Mouse (Mus musculus) B cell, adult 2 months (primary cell): ENCODE measurements around the gene Gsap.

ENCODE experiments used
- DNase-seq, 2 experiments: peaks; one replicate each; pipeline ENCODE4 v3.0.0; 2022

Gene Gsap

GRCm38 (mm10) chr5:21186821-21187220 lies 766 bp downstream of the Gsap start:
- no peak for DNase-seq

DNA sequence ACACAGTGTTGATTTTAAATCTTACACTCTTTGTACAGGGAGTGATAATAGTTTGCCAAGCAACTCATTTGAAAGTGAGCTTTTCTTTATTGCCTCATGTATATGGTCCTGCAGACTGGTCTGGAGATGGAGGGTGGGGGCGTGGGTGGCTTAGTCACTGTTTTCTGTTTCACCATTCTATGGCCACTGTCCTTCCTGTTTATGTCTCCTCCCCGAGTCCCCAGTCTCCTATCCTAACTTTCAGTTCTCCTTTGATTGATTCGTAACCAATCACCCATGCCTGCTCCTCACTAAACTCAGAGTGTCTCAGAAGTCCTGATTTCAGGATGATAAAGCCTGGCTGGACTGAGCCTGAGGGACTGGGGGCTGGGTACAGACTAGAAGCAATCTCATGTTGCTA lies 2.4 kb downstream of the Gsap start:
- peak; percentile 40 to 52 for DNase-seq

- no peak for DNase-seq
Observed at GRCm38 (mm10) chr5:21189036-21189435, 3.0 kb downstream of the Gsap start.

GRCm38 (mm10) chr5:21189460-21189859 lies 3.4 kb downstream of the Gsap start:
- no peak for DNase-seq

GRCm38 (mm10) chr5:21203504-21203903 lies 17.4 kb downstream of the Gsap start:
- DNase-seq: no peak

- no peak for DNase-seq
Observed at GRCm38 (mm10) chr5:21204157-21204556, 18.1 kb downstream of the Gsap start.

GRCm38 (mm10) chr5:21206014-21206413 lies 20.0 kb downstream of the Gsap start:
- no peak for DNase-seq

DNA sequence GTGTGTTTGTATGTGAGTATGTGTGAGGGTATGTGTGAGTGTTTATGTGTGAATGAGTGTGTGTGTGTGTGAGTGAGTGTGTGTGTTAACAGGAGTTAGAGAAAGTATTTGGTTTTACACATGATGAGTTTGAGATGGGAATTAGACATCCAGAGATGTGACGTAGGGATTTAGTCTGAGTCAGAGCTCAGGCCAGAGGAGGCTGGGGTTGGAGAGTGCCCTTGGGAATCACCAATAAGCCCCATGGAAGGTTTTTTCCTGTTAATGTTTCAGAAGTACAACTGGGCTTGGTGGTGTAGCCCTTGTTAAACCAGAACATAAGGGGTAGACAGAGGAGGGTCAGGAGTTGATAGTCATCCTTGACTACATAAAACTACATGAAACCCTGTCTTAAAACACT lies 25.4 kb downstream of the Gsap start:
- no peak for DNase-seq

DNA sequence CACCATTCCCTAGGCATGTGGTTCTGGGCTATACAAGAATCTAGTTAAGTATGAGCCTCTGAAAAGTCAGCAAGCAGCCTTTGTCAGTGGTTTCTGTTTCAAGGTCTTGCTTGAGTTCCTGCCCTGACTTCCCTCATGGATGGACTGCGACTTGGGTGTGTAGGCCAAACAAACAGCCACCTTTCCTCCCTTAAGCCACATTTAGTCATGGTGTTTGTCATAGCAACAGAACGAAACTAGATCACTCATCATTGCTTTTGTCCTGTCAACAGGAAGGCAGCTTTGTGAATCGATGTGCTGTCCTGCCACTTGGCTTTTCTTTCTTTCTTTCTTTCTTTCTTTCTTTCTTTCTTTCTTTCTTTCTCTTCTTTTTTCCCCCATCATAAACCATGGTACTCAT lies 26.9 kb downstream of the Gsap start:
- DNase-seq: no peak

GRCm38 (mm10) chr5:21213801-21214200 lies 27.7 kb downstream of the Gsap start:
- no peak for DNase-seq

GRCm38 (mm10) chr5:21217453-21218294 lies 31.6 kb downstream of the Gsap start:
- DNase-seq: no peak

DNA sequence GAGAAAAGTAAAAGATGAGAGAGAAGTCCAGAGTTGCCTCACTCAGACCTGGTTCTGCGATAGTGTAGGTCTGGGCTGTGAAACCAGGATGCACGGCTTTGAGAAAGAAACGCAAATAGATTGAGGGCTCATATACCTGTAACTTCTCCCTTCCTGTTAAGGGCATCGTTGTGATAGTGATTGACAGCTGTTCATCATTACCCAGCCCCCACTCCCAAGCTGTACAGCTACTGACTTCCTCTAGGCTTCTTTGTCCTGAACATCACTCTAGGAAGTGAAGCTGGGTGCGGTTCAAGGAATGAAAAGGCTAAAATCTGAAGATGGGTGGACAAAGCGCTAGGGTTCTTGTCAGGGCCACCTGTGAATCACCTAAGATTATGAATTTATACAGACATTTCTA lies 46.8 kb downstream of the Gsap start:
- no peak for DNase-seq

GRCm38 (mm10) chr5:21244575-21244974 lies 58.5 kb downstream of the Gsap start:
- DNase-seq: no peak

GRCm38 (mm10) chr5:21245241-21245640 lies 59.2 kb downstream of the Gsap start:
- DNase-seq: no peak

GRCm38 (mm10) chr5:21246794-21247193 lies 60.7 kb downstream of the Gsap start:
- no peak for DNase-seq

DNA sequence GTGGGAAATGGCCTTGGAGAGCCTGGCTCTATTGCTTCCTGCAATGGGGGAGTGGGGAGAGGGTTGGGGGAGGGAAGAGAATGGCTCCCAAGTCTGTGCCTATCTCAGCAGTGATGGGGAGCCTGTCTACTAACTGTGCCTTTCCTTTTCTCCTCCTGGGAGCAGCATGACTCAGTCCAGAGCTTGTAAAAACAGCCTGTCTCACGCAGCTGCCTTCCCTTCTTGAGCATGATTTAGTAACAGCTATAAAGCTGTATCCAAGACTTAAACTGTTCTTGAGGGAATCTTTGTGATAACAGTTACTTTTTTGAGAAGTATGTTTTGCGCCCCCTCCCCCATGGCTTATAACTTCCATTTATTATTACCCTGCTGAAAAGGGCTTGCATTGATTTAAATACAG lies 61.9 kb downstream of the Gsap start:
- no peak for DNase-seq

DNA sequence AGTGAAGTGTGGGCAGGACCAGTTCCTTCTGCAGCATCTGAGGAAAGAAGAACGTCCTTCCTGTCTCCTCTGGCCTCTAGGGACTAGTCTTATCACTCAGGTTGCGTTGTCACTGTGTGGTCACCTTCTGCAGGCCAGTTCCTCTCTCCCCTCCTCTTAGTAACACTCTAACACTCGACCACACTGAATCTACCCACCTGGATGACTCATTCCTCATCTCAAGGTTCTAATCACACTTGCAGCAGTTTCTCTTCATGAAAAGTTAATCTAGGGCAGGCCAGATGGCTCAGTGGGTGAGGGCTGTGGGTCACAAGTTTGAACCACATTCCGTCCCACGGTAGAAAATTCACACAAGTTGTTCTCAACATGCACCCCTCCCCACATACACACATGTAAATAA lies 62.8 kb downstream of the Gsap start:
- peak in 1 of 2 experiments; percentile 21 for DNase-seq

- DNase-seq: peak; percentile 54 to 55
Observed at GRCm38 (mm10) chr5:21254731-21255525, 68.9 kb downstream of the Gsap start.

GRCm38 (mm10) chr5:21255551-21256132 lies 69.6 kb downstream of the Gsap start:
- DNase-seq: peak; percentile 58 to 63

- DNase-seq: no peak
Observed at GRCm38 (mm10) chr5:21257126-21257525, 71.1 kb downstream of the Gsap start.

DNA sequence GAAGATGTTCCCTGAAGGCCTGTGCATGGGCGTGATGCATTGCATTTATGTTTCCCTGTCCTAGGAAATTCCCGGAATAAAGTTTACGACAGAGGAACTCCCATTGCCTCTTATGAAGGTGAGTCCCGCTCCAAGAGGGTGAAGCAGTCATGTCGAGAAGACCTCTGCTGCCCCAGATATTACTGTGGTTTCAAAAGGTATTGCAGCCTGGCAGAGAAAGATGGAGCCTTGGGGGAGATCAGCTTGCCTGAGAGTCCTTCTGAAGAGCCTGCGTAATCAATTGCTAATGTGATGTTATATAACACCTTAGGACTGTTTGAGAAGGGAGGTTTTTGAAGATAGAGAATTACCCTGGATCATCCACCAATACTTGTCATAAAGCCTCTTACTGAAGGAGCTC lies 71.8 kb downstream of the Gsap start:
- peak in 1 of 2 experiments; percentile 34 for DNase-seq

DNA sequence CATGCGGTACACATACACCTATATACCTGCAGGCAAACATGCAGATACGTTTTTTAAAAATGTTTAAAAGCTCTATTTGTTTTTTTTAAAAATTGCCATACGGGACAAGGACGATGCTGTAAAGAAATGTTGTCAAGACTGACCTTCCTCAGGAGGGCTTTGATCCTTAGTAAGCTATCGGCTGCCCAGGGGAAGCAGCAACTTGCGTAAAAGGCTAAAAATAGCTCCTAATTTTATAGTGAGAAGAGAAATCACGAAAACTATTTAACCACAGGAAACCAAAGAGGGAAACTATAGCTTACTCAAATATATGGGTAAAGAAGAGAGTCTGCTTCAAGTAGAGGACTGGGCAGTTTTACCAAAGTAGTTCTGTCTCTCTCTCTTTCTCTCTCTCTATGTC lies 74.7 kb downstream of the Gsap start:
- no peak for DNase-seq

DNA sequence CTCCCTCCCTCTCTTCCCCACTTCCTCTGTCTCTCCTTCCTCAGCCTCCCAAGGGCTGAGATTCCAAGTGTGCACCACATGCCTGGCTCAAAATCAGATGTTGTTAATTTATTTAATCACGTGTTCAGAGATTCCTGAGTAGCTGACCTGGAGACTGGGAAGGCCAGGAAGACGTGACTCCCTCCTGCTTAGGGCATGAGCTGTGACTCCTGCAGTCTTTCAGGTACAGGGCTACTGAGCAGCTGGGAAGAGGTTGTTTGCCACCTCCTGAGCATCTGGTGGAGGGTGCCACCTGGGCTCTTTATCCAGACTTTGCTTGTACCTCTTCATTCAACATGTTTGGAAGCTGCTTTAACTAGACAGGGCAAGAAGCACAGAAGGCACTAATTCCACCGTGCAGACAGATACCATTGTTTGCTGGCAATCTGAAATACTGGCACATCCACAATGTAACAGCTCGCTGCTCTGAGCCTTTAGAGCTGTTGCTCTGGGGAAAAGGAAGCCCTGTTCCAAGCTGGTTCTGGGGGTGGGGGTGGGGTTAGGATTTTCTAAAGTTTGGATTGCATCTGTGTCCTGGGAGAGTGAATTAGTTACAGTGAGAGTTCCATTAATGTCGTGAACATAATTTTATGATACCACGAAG lies 75.3 kb downstream of the Gsap start:
- DNase-seq: no peak
